In genomic region chr13:63431857-63432191, GRCm38 (mm10) we compare ENCODE assay signal across 8 mouse cellular contexts.
A peak's percentile ranks its signal among the peaks of the same experiment; 100 is the strongest.
DNase-seq lines count a peak whose midpoint lies in the region; ATAC-seq lines count a peak whose summit lies in the region.

No protein-coding gene starts in this region.

- 7% methylated on average over 5 of the region's 5 CpGs for WGBS in lung, embryonic 16.5 days
- 22% methylated on average over 5 of the region's 5 CpGs for WGBS in limb, embryonic 10.5 days
- 17% methylated on average over 5 of the region's 5 CpGs for WGBS in neural tube, embryonic 15.5 days

- H3K9ac ChIP-seq in lung, embryonic 16.5 days (ENCODE audit: low read length) = peak overlapping the region; percentile 75
- H3K9ac ChIP-seq in neural tube, embryonic 15.5 days (replicated peaks) = peak overlapping the region; percentile 61

- no peak for DNase-seq in lung, postnatal 25 days (ENCODE audit: low spot score)
- DNase-seq in limb, embryonic 10.5 days (ENCODE audit: low spot score) = no peak
- no peak for DNase-seq in ovary, postnatal 14 days (ENCODE audit: low spot score)
- DNase-seq in spleen, postnatal 10 days (ENCODE audit: low spot score in 2 of 2) = no peak
- DNase-seq in Muller cell, postnatal 12 days (ENCODE audit: inconsistent ontology term) = no peak

- peak overlapping the region; percentile 100 for H3K27ac ChIP-seq in lung, embryonic 16.5 days (ENCODE audit: low read length)
- peak overlapping the region; percentile 97 for H3K27ac ChIP-seq in limb, embryonic 10.5 days
- peak overlapping the region; percentile 94 for H3K27ac ChIP-seq in neural tube, embryonic 15.5 days (replicated peaks)

- H3K27me3 ChIP-seq in lung, embryonic 16.5 days (ENCODE audit: control insufficient read depth, insufficient read depth, low read depth, low read length) = no peaks in the 10 kb centered on the region
- H3K27me3 ChIP-seq in erythroblast, embryonic 14.5 days (ENCODE audit: control insufficient read depth) = peaks cover 3% of the 10 kb centered on the region; the same call in 1 of the 2 replicates
- no peaks in the 10 kb centered on the region for H3K27me3 ChIP-seq in limb, embryonic 10.5 days (ENCODE audit: low read depth, poor library complexity, severe bottlenecking)
- H3K27me3 ChIP-seq in neural tube, embryonic 15.5 days (replicated peaks) = no peaks in the 10 kb centered on the region

- H3K36me3 ChIP-seq in lung, embryonic 16.5 days (ENCODE audit: control insufficient read depth, insufficient read depth, low read length) = no peaks in the 10 kb centered on the region
- no peaks in the 10 kb centered on the region for H3K36me3 ChIP-seq in erythroblast, embryonic 14.5 days (ENCODE audit: control insufficient read depth)
- H3K36me3 ChIP-seq in limb, embryonic 10.5 days = no peaks in the 10 kb centered on the region
- no peaks in the 10 kb centered on the region for H3K36me3 ChIP-seq in neural tube, embryonic 15.5 days

- H3K4me1 ChIP-seq in lung, embryonic 16.5 days (replicated peaks; ENCODE audit: control insufficient read depth, insufficient read depth, low read length) = peaks cover 6% of the 10 kb centered on the region; the same call in 1 of the 2 replicates
- peaks cover 26% of the 10 kb centered on the region for H3K4me1 ChIP-seq in erythroblast, embryonic 14.5 days (ENCODE audit: control insufficient read depth)
- peaks cover 15% of the 10 kb centered on the region for H3K4me1 ChIP-seq in limb, embryonic 10.5 days
- peaks cover 13% of the 10 kb centered on the region for H3K4me1 ChIP-seq in neural tube, embryonic 15.5 days

- ATAC-seq in lung, embryonic 16.5 days (ENCODE audit: low read depth) = no peak
- no peak for ATAC-seq in neural tube, embryonic 15.5 days (ENCODE audit: low FRiP score)

- H3K4me3 ChIP-seq in lung, embryonic 16.5 days (ENCODE audit: low read length) = peak overlapping the region; percentile 73
- peak overlapping the region; percentile 92 for H3K4me3 ChIP-seq in erythroblast, embryonic 14.5 days (replicated peaks)
- H3K4me3 ChIP-seq in limb, embryonic 10.5 days = peak overlapping the region; percentile 70
- peak overlapping the region; percentile 62 for H3K4me3 ChIP-seq in neural tube, embryonic 15.5 days (replicated peaks)

- H3K4me2 ChIP-seq in lung, embryonic 16.5 days (ENCODE audit: low read depth, low read length) = peak overlapping the region; percentile 56
- H3K4me2 ChIP-seq in neural tube, embryonic 15.5 days = peak overlapping the region; percentile 63

- H3K9me3 ChIP-seq in lung, embryonic 16.5 days (ENCODE audit: control insufficient read depth, low read length) = no peaks in the 10 kb centered on the region
- no peaks in the 10 kb centered on the region for H3K9me3 ChIP-seq in erythroblast, embryonic 14.5 days (ENCODE audit: control insufficient read depth, low read length)
- no peaks in the 10 kb centered on the region for H3K9me3 ChIP-seq in limb, embryonic 10.5 days (replicated peaks)
- no peaks in the 10 kb centered on the region for H3K9me3 ChIP-seq in neural tube, embryonic 15.5 days (replicated peaks)
